Mouse (Mus musculus) heart, embryonic 16.5 days (tissue): ENCODE data around the gene Flt3l. TPM values are rescaled to one million over a fixed set of nuclear protein-coding genes. Genes with fewer than 3 reads are reported as not detected.
"Not testable (repeated sequence)": the region's sequence is repeated elsewhere in the genome, so short reads cannot be mapped to it uniquely, and the experiment has no call there.

Experiments
- ATAC-seq: fragments of 200-750 bp; cut with Nextera tagmentation; replicated peaks from 2 replicates; pipeline ENCODE4 v1.8.0; 2017; ENCODE audit warnings: moderate number of reproducible peaks; ENCODE audit not compliant: insufficient read depth, low FRiP score; ENCODE audit errors: extremely low read depth
- H3K27ac ChIP-seq: fragments of 300-500 bp; sonication (generic); 2 replicates; pipeline ENCODE4 v1.5.1; 2014; ENCODE audit warnings: mild to moderate bottlenecking, low read length, control low read depth, moderate library complexity
- H3K27me3 ChIP-seq: fragments of 300-500 bp; sonication (generic); 2 replicates; pipeline ENCODE4 v1.6.1; 2014; ENCODE audit warnings: low read length, mixed read lengths; ENCODE audit not compliant: control insufficient read depth, insufficient read depth
- H3K36me3 ChIP-seq: fragments of 300-500 bp; sonication (generic); 2 replicates; pipeline ENCODE4 v1.6.1; 2014; ENCODE audit not compliant: control insufficient read depth, insufficient read depth
- H3K4me1 ChIP-seq: fragments of 300-500 bp; sonication (generic); 2 replicates; pipeline ENCODE4 v1.6.1; 2014; ENCODE audit warnings: low read length, mixed read lengths; ENCODE audit not compliant: control insufficient read depth, insufficient read depth
- H3K4me2 ChIP-seq: fragments of 300-500 bp; sonication (generic); 2 replicates; pipeline ENCODE4 v1.6.1; 2014; ENCODE audit warnings: low read depth, mild to moderate bottlenecking, control low read depth, low read length
- H3K4me3 ChIP-seq: fragments of 300-500 bp; sonication (generic); 2 replicates; pipeline ENCODE4 v1.5.1; 2014; ENCODE audit warnings: mild to moderate bottlenecking, control low read depth, low read length
- H3K9ac ChIP-seq: fragments of 300-500 bp; sonication (generic); 2 replicates; pipeline ENCODE4 v1.6.1; 2014; ENCODE audit warnings: low read length, control low read depth
- H3K9me3 ChIP-seq: fragments of 300-500 bp; sonication (generic); replicated peaks from 2 replicates; pipeline ENCODE4 v1.6.1; 2016; ENCODE audit warnings: low read length; ENCODE audit not compliant: control insufficient read depth
- WGBS: fragments of 180-500 bp; shearing (Covaris S2); extraction: QIAGEN DNeasy Blood & Tissue Kit; methylation state at CpG from one replicate; pipeline ENCODE4 v1.1.7; 2014; 5-methylcytosine and 5-hydroxymethylcytosine counted together
- polyA plus RNA-seq: library from polyadenylated mRNA; unstranded; fragments of >200 nt; fragmentation: Nextera tagmentation; extraction: Ambion mirVana; gene quantifications from 2 replicates; pipeline ENCODE4 v1.2.1, GENCODE M21; 2015

Gene Flt3l
- polyA plus RNA-seq, 1 experiment from 2014 or later, result 2.8 TPM

DNA sequence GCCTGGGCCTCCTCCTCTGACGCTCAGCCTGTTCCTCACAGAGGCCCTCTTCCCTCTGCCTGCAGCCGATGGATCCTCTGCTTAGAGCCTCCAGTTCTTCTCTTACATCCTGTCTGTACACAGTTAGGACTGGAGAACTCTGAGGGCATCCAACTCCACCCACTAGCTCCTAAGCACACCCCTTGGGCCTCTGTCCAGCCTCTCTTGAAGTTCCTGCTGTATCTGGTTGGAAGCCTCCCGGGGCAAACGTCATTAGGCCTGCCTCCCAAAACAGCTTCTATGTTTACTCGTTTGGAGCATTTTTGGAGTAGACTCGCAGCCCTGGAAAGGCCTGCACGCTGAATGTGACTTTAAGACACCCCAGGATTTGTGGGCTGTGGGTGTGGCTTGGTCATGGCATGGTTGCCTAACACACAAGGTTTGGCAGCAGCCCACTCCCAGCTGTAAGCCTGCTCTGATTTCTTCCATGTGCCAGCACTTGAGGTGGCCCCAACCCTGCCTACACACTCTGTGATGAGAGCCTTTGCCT is 32.5 kb downstream of the Flt3l start, which contains the start of gene Fcgrt:
Fcgrt (minus strand) TSS at position 200 of the 529 bp plus-strand sequence.
- WGBS, result 17% methylated on average over 7 of the region's 7 CpGs
- Histone ChIP-seq H3K4me1 (peaks cover 16% of the 10 kb centered on the region), H3K36me3 (no peaks in the 10 kb centered on the region), H3K4me2 (peak within 1 kb of the TSS; percentile 58), H3K9me3 (no peaks in the 10 kb centered on the region), H3K27ac (peak within 1 kb of the TSS; percentile 89), H3K27me3 (no peaks in the 10 kb centered on the region), H3K9ac (peak within 1 kb of the TSS; percentile 73), H3K4me3 (peak within 1 kb of the TSS; percentile 47)
- ATAC-seq, result peak; percentile 97

DNA sequence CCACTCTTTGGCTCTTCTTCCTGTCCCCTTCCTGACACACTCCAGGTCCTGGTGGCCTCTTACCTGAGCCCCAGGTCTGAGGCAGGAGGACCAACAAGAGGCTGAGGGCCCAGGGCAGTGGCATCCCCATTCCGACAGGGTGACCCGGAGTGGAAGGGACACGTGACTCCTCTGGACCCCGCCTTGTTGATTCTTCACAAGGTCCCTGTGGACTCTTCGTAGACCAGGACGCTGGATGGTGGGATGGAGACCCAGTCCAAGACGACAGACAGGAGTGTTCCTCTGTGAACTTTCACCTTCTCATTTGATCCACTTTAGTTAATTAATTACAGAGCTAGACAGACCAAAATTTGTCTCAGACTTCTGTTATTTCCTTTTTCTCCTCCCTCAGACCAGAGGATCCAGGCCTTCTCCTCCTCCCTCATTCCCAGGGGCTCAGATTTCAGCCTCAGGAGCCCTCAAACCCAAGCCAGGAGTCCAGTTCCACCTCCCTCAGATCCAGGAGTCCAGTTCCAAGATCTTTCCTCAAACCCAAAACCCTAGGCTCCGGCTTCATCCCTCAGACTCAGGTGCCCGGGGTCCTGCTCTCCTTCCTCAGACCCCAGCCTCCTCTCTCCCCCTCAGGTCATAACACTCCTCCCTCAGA is 33.2 kb downstream of the Flt3l start:
- Histone ChIP-seq H3K36me3 (no peaks in the 10 kb centered on the region), H3K9ac (peak overlapping the region; percentile 73), H3K4me3 (peak overlapping the region; percentile 47), H3K9me3 (no peaks in the 10 kb centered on the region), H3K4me2 (peak overlapping the region; percentile 58), H3K27ac (peak overlapping the region; percentile 89), H3K27me3 (no peaks in the 10 kb centered on the region), H3K4me1 (peaks cover 16% of the 10 kb centered on the region)
- ATAC-seq, result no peak
- WGBS, result 70% methylated on average over 9 of the region's 9 CpGs

DNA sequence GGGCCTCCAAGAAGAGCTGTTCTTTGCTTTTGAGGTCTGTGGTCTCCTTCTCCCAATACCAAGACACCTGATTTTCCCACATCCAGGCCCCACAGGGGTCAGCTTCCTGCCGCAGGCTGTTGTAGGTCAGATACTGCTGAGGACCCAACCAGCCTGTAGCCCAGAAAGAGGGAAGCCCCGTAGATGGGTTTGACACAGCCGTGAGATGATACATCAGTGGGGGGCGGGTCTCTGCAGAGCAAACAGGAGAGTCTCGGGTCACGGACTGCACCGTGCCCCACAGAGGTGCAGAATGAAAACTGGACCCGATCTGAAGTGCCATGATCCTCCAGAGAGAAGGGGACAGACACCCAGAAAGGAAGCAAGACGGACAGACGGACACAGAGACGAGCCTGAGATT is 33.8 kb downstream of the Flt3l start:
- WGBS, result 80% methylated on average over 11 of the region's 11 CpGs
- Histone ChIP-seq H3K27ac (no peak overlapping the region), H3K9me3 (no peaks in the 10 kb centered on the region), H3K27me3 (no peaks in the 10 kb centered on the region), H3K9ac (peak overlapping the region; percentile 73; the same call in 1 of the 2 replicates), H3K4me2 (peak overlapping the region; percentile 58), H3K4me1 (peaks cover 16% of the 10 kb centered on the region), H3K4me3 (peak overlapping the region; percentile 47), H3K36me3 (no peaks in the 10 kb centered on the region)
- ATAC-seq, result no peak

DNA sequence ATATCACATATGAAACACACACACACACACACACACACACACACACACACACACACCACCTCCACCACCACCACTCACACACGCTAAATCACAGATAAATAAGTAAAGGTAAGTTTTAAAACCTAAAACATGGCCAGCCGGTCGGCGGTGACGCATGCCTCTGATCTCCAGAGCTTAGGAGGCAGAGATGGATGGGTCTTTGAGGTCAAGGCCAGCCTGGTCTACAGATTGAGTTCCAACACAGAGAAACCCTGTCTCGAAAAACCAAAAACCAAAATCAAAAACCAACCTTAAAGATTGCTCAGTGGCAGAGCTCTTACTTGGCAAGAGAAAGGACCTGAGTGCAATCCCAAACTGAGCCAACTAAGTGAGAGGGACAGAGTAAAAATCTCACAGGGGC is 36.2 kb downstream of the Flt3l start:
- Histone ChIP-seq H3K9me3 (no peaks in the 10 kb centered on the region), H3K36me3 (no peaks in the 10 kb centered on the region), H3K27ac (no peak overlapping the region), H3K27me3 (no peaks in the 10 kb centered on the region), H3K4me1 (peaks cover 16% of the 10 kb centered on the region), H3K4me3 (no peak overlapping the region), H3K9ac (no peak overlapping the region), H3K4me2 (no peak overlapping the region)
- ATAC-seq, result no peak
- WGBS, result 88% methylated on average over 6 of the region's 6 CpGs

DNA sequence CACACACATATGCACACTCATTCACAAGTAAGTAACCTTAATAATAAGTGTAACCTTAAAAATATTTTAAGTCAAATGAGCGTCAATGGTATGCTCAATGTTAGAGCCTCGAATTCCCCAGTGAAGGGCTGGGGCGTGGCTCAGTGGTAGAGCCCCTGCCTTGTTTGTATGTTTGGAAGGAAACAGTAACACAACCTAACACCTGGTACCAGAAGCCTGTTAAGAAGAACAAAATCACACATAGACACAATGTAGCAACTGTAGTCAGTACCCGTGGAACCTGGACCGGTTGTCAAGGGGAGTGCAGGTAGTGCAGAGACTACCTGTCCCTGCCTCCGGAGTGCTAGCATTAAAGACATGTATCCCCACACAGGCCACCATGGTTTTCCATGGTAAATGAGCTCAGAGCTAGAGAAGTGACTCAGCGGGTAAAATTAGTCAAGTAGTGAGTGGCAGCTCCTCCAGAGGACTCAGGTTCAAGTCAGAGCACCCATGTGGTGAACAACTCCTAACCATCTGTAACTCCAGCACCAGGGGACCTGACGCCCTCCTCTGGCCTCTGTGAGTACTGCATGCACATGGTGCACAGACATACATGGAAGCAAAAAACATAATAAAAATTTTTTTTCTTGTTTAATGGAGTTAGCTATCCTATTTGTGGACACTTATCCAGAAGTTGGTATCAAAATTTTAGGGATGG is 37.5 kb downstream of the Flt3l start:
- ATAC-seq, result no peak
- H3K4me3 ChIP-seq, result no peak overlapping the region
- peaks cover 9% of the 10 kb centered on the region; the same call in 1 of the 2 replicates for H3K4me1 ChIP-seq
- H3K27me3 ChIP-seq, result no peaks in the 10 kb centered on the region
- no peak overlapping the region for H3K9ac ChIP-seq
- 84% methylated on average over 8 of the region's 8 CpGs for WGBS
- no peak overlapping the region for H3K27ac ChIP-seq
- H3K4me2 ChIP-seq, result no peak overlapping the region
- no peaks in the 10 kb centered on the region for H3K9me3 ChIP-seq
- no peaks in the 10 kb centered on the region for H3K36me3 ChIP-seq

DNA sequence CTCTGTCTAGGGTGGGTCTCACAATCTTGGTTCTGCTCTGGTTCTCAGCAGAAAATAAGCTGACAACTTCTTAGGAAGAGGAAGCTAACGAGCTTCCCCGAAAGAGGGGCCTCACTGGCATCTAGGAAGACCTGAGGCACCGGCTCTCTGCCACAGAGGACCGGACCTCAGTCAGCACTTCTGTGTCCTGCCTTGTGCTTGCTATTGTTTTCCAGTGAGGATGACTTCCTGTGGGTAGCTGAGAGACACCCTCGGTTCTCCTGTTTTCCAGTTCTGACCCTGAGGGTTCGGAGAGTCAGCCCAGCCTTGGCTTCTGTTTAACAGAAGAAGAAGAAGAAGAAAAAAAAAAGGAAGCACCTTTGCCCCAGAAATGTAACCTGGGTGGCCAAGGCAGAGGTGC is 38.8 kb downstream of the Flt3l start:
- no peaks in the 10 kb centered on the region for H3K27me3 ChIP-seq
- no peaks in the 10 kb centered on the region for H3K36me3 ChIP-seq
- H3K27ac ChIP-seq, result no peak overlapping the region; the same call in 1 of the 2 replicates
- no peaks in the 10 kb centered on the region for H3K9me3 ChIP-seq
- H3K4me1 ChIP-seq, result peaks cover 9% of the 10 kb centered on the region
- no peak overlapping the region for H3K4me2 ChIP-seq
- 52% methylated on average over 6 of the region's 6 CpGs for WGBS
- no peak for ATAC-seq
- H3K4me3 ChIP-seq, result no peak overlapping the region
- H3K9ac ChIP-seq, result no peak overlapping the region

DNA sequence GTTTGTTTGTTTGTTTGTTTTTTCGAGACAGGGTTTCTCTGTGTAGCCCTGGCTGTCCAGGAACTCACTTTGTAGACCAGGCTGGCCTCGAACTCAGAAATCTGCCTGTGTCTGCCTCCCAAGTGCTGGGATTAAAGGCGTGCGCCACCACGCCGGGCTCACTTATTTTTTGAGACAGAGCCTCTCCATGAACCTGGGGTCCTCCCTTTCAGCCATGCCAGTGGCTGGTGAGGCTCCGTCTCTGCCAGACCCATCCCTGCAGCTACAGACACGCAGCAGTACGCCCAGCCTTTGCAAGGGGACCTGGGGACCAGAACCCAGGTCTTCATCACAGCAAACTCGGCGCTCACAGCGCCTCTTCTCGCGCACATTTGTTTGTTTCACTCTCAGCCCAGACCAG is 40.3 kb downstream of the Flt3l start:
- not testable (repeated sequence) for H3K27ac ChIP-seq, H3K4me3 ChIP-seq, H3K9me3 ChIP-seq, H3K36me3 ChIP-seq, H3K27me3 ChIP-seq, ATAC-seq, H3K4me1 ChIP-seq, H3K4me2 ChIP-seq, H3K9ac ChIP-seq
- WGBS, result 93% methylated on average over 14 of the region's 14 CpGs

DNA sequence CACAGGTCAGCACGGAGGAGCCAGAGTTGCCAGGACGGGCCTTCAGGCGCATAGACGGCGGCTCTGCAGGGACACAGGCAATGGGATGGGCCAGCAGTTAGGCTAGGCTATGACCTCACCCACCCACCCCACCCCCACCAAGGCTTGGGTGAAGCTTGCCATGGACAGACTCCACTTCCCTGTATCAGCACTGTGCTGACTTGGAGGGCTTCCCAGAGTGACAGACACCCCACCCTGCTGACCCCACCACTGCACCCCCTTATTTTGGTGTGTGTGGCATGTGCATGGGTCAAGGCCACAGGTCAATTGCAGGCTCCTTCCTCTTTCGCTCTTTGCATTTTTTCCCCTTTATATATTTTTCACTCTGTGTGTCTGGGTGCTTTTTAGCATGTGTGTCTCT is 40.9 kb downstream of the Flt3l start:
- Histone ChIP-seq H3K9me3 (no peaks in the 10 kb centered on the region), H3K9ac (no peak overlapping the region), H3K4me2 (no peak overlapping the region), H3K36me3 (no peaks in the 10 kb centered on the region), H3K4me3 (no peak overlapping the region), H3K27me3 (no peaks in the 10 kb centered on the region), H3K27ac (no peak overlapping the region), H3K4me1 (peaks cover 13% of the 10 kb centered on the region)
- whole genome bisulfite sequencing, result 70% methylated on average over 6 of the region's 6 CpGs
- no peak for ATAC-seq

DNA sequence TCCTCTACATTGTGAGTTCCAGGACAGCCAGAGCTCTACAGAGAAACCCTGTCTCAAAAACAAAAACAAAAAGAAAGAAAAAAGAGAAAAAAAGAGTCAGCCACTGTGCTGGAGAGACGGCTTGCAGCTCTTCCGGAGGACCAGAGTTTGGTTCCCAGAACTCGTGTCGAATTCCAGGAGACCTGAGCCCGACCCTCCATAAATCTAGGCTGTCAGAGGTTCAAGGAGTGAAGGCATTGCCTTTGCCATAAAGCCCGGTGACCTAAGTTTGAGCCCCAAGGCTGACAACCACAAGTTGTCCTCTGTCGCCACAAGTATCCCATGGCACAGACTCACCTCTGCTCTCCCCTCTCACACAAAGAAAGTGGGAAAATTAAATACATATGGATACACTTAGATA is 42.1 kb downstream of the Flt3l start:
- Histone ChIP-seq H3K27ac (no peak overlapping the region), H3K36me3 (no peaks in the 10 kb centered on the region), H3K4me1 (peaks cover 15% of the 10 kb centered on the region), H3K27me3 (no peaks in the 10 kb centered on the region), H3K9me3 (no peaks in the 10 kb centered on the region), H3K4me2 (no peak overlapping the region), H3K9ac (no peak overlapping the region), H3K4me3 (no peak overlapping the region)
- WGBS, result 55% methylated on average over 7 of the region's 7 CpGs
- no peak for ATAC-seq
